Mouse (Mus musculus) erythroblast, embryonic 14.5 days (primary cell): ENCODE results near the gene Trim39. TPM values are rescaled to one million over a fixed set of nuclear protein-coding genes. Genes with fewer than 3 reads are reported as not detected.
A peak's percentile ranks its signal among the peaks of the same experiment; 100 is the strongest.
"Not testable (repeated sequence)": the region's sequence is repeated elsewhere in the genome, so short reads cannot be mapped to it uniquely, and the experiment has no call there.

Source experiments
- H3K27me3 ChIP-seq: 2 replicates; pipeline ENCODE4 v1.6.1; 2012; ENCODE audit warnings: inconsistent platforms; ENCODE audit not compliant: control insufficient read depth
- H3K36me3 ChIP-seq: 2 replicates; pipeline ENCODE4 v1.6.1; 2012; ENCODE audit warnings: mild to moderate bottlenecking, inconsistent platforms; ENCODE audit not compliant: control insufficient read depth
- H3K4me1 ChIP-seq: 2 replicates; pipeline ENCODE4 v1.6.1; 2012; ENCODE audit warnings: inconsistent platforms; ENCODE audit not compliant: control insufficient read depth
- H3K4me3 ChIP-seq: replicated peaks from 2 replicates; pipeline ENCODE3; 2012; ENCODE audit warnings: moderate library complexity, mild to moderate bottlenecking, inconsistent platforms
- H3K9me3 ChIP-seq: 2 replicates; pipeline ENCODE4 v1.6.1; 2012; ENCODE audit warnings: low read length, inconsistent platforms, mixed read lengths; ENCODE audit not compliant: control insufficient read depth
- GATA1 ChIP-seq: IDR thresholded peaks from 2 replicates; pipeline ENCODE4 v1.6.1; 2012; ENCODE audit warnings: low read length, inconsistent platforms, mixed read lengths
- TAL1 ChIP-seq: IDR thresholded peaks from 3 replicates; pipeline ENCODE4 v1.6.1; 2012; ENCODE audit warnings: low read length, inconsistent platforms, mixed read lengths
- polyA plus RNA-seq: library from polyadenylated mRNA; stranded (reverse); fragments of >175 nt; gene quantifications from 2 replicates; pipeline ENCODE4 v1.2.3, GENCODE M21; 2012

Gene Trim39
- 0.67 and 0.87 TPM in 2 replicates for polyA plus RNA-seq

GRCm38 (mm10) chr17:36271586-36272256, at the start of gene Trim39:
Gene Trim39, minus strand, starts transcription at chr17:36272247.
- Histone ChIP-seq H3K9me3 (no peaks in the 10 kb centered on the region), H3K27me3 (no peaks in the 10 kb centered on the region), H3K4me1 (peaks cover 41% of the 10 kb centered on the region), H3K36me3 (peaks cover 62% of the 10 kb centered on the region), H3K4me3 (peak within 1 kb of the TSS; percentile 89)
- no peak for TF ChIP-seq TAL1
- no peak for TF ChIP-seq GATA1

GRCm38 (mm10) chr17:36315689-36316253, 43.7 kb upstream of the Trim39 start:
- peak overlapping the region; percentile 56 for H3K4me3 ChIP-seq
- H3K4me1 ChIP-seq: peaks cover 6% of the 10 kb centered on the region
- peaks cover 10% of the 10 kb centered on the region for H3K27me3 ChIP-seq
- TF ChIP-seq GATA1: no peak
- TF ChIP-seq TAL1: no peak
- no peaks in the 10 kb centered on the region for H3K36me3 ChIP-seq
- H3K9me3 ChIP-seq: no peaks in the 10 kb centered on the region

- Histone ChIP-seq H3K27me3 (peaks cover 10% of the 10 kb centered on the region), H3K4me1 (peaks cover 6% of the 10 kb centered on the region), H3K36me3 (no peaks in the 10 kb centered on the region), H3K4me3 (peak overlapping the region; percentile 56), H3K9me3 (no peaks in the 10 kb centered on the region)
- TF ChIP-seq GATA1 (no peak), TAL1 (no peak)
These were observed 43.1 kb upstream of the Trim39 start for GRCm38 (mm10) chr17:36315041-36315688.

GRCm38 (mm10) chr17:36314511-36314910, 42.5 kb upstream of the Trim39 start:
- no peak for TF ChIP-seq GATA1
- TF ChIP-seq TAL1: no peak
- peaks cover 6% of the 10 kb centered on the region for H3K4me1 ChIP-seq
- peak overlapping the region; percentile 56 for H3K4me3 ChIP-seq
- H3K27me3 ChIP-seq: peaks cover 10% of the 10 kb centered on the region
- H3K36me3 ChIP-seq: no peaks in the 10 kb centered on the region
- no peaks in the 10 kb centered on the region for H3K9me3 ChIP-seq

- Histone ChIP-seq H3K27me3 (no peaks in the 10 kb centered on the region; the same call in 1 of the 2 replicates), H3K36me3 (no peaks in the 10 kb centered on the region), H3K9me3 (no peaks in the 10 kb centered on the region), H3K4me3 (no peak overlapping the region), H3K4me1 (no peaks in the 10 kb centered on the region)
- TF ChIP-seq TAL1: no peak
These were observed 37.2 kb upstream of the Trim39 start for GRCm38 (mm10) chr17:36309293-36309692.

GRCm38 (mm10) chr17:36308855-36309254, 36.8 kb upstream of the Trim39 start:
- H3K9me3 ChIP-seq, H3K36me3 ChIP-seq, H3K27me3 ChIP-seq, H3K4me3 ChIP-seq, H3K4me1 ChIP-seq: not testable (repeated sequence)

GRCm38 (mm10) chr17:36286390-36286789, 14.3 kb upstream of the Trim39 start, which contains the start of gene H2-M10.2:
Gene H2-M10.2, minus strand, starts transcription at chr17:36286490.
- TF ChIP-seq GATA1 (no peak), TAL1 (no peak)
- no peaks in the 10 kb centered on the region for H3K4me1 ChIP-seq

GRCm38 (mm10) chr17:36281521-36282245, 9.6 kb upstream of the Trim39 start:
- H3K36me3 ChIP-seq: peaks cover 29% of the 10 kb centered on the region
- H3K27me3 ChIP-seq: no peaks in the 10 kb centered on the region
- no peaks in the 10 kb centered on the region for H3K4me1 ChIP-seq
- no peak overlapping the region for H3K4me3 ChIP-seq
- no peaks in the 10 kb centered on the region for H3K9me3 ChIP-seq
- no peak for TF ChIP-seq TAL1
- no peak for TF ChIP-seq GATA1

More at GRCm38 (mm10) chr17:36286390-36286789, 14.3 kb upstream of the Trim39 start, which contains the start of gene H2-M10.2:
- no peak within 1 kb of the TSS for H3K4me3 ChIP-seq
- peaks cover under 1% of the 10 kb centered on the region; the same call in 1 of the 2 replicates for H3K36me3 ChIP-seq
- no peaks in the 10 kb centered on the region for H3K27me3 ChIP-seq
- H3K9me3 ChIP-seq: no peaks in the 10 kb centered on the region

GRCm38 (mm10) chr17:36274776-36275175, 2.7 kb upstream of the Trim39 start:
- Histone ChIP-seq H3K9me3 (no peaks in the 10 kb centered on the region), H3K4me3 (no peak overlapping the region), H3K27me3 (no peaks in the 10 kb centered on the region), H3K4me1 (peaks cover 38% of the 10 kb centered on the region), H3K36me3 (peaks cover 53% of the 10 kb centered on the region)
- TF ChIP-seq GATA1 (no peak), TAL1 (no peak)
